Comparison of ENCODE assay signal across 8 mouse cellular contexts in genomic region chr9:41326772-41327560, GRCm38 (mm10).
DNase-seq lines count a peak whose midpoint lies in the region; ATAC-seq and TF ChIP-seq lines count a peak whose summit lies in the region.

No protein-coding gene starts in this region.

- H3K36me3 ChIP-seq in hindbrain, postnatal 0 days (ENCODE audit: insufficient read depth, low read length), result no peaks in the 10 kb centered on the region
- no peaks in the 10 kb centered on the region for H3K36me3 ChIP-seq in lung, embryonic 14.5 days (ENCODE audit: insufficient read depth)

- H3K27ac ChIP-seq in hindbrain, postnatal 0 days, result peak overlapping the region; percentile 76
- H3K27ac ChIP-seq in lung, embryonic 14.5 days (ENCODE audit: low read depth), result peak overlapping the region; percentile 32; the same call in 1 of the 2 replicates

- intact Hi-C loops in gastrocnemius, postnatal 14 days (cut with DNase I; ENCODE audit: low total_unique reads), result no loop called here

- peak; percentile 61; the same call in 1 of the 2 replicates for ATAC-seq in hindbrain, postnatal 0 days
- peak; percentile 94 for ATAC-seq in lung, embryonic 14.5 days (ENCODE audit: insufficient read depth)

- TF ChIP-seq CTCF in hindbrain, postnatal 0 days (IDR thresholded peaks at IDR 0.05; ENCODE audit: low read depth), result no peak
- no peak for TF ChIP-seq CTCF in lung, embryonic 14.5 days (IDR thresholded peaks at IDR 0.05; ENCODE audit: low read depth)

- peaks cover 4% of the 10 kb centered on the region; the same call in 1 of the 2 replicates for H3K4me1 ChIP-seq in hindbrain, postnatal 0 days (ENCODE audit: insufficient read depth, low read length)
- no peaks in the 10 kb centered on the region for H3K4me1 ChIP-seq in lung, embryonic 14.5 days (ENCODE audit: insufficient read depth)

- no peaks in the 10 kb centered on the region for H3K9me3 ChIP-seq in hindbrain, postnatal 0 days (ENCODE audit: low read length)
- no peaks in the 10 kb centered on the region for H3K9me3 ChIP-seq in lung, embryonic 14.5 days (ENCODE audit: low read depth, low read length)

- H3K27me3 ChIP-seq in hindbrain, postnatal 0 days (ENCODE audit: insufficient read depth, low read length), result no peaks in the 10 kb centered on the region
- no peaks in the 10 kb centered on the region for H3K27me3 ChIP-seq in lung, embryonic 14.5 days (ENCODE audit: insufficient read depth, low read length)

- WGBS in hindbrain, postnatal 0 days, result 10% methylated on average over 10 of the region's 10 CpGs
- 22% methylated on average over 10 of the region's 10 CpGs for WGBS in lung, embryonic 14.5 days

- no peak overlapping the region for H3K4me3 ChIP-seq in hindbrain, postnatal 0 days (ENCODE audit: low read length)
- H3K4me3 ChIP-seq in lung, embryonic 14.5 days (ENCODE audit: low read depth, low read length), result no peak overlapping the region

- H3K9ac ChIP-seq in hindbrain, postnatal 0 days (replicated peaks; ENCODE audit: low read length), result no peak overlapping the region
- no peak overlapping the region for H3K9ac ChIP-seq in lung, embryonic 14.5 days

- H3K4me2 ChIP-seq in hindbrain, postnatal 0 days (ENCODE audit: low read depth, low read length), result peak overlapping the region; percentile 42
- peak overlapping the region; percentile 33 for H3K4me2 ChIP-seq in lung, embryonic 14.5 days

- DNase-seq in 3134 (ENCODE audit: extremely low read depth, insufficient read length, low spot score), result peak; percentile 37
- peak; percentile 46 for DNase-seq in brain, embryonic 18.5 days (ENCODE audit: low read depth, low spot score)
- peak; percentile 53 for DNase-seq in gastrocnemius, postnatal 14 days
- DNase-seq in hindbrain, postnatal 0 days (ENCODE audit: low spot score), result peak; percentile 69
- DNase-seq in lung, embryonic 14.5 days, result peak; percentile 88
- DNase-seq in ovary, postnatal 14 days (ENCODE audit: low spot score), result peak; percentile 46
- DNase-seq in right cerebral cortex, postnatal 25 days, result no peak
- no peak for DNase-seq in cerebellum, postnatal 25 days

Comparison
In these comparisons a context has a peak if more than half of its experiments do, and no peak if none do; other contexts are left out.
1. DNase-seq: peak in 3134 (single experiment), brain, embryonic 18.5 days (single experiment), gastrocnemius, postnatal 14 days (single experiment), hindbrain, postnatal 0 days (single experiment), lung, embryonic 14.5 days (single experiment) and ovary, postnatal 14 days (single experiment); none in right cerebral cortex, postnatal 25 days (single experiment) and cerebellum, postnatal 25 days (0 of 2).